Mouse (Mus musculus) liver, embryonic 12.5 days (tissue): ENCODE data around the gene Zfp341. TPM values are rescaled to one million over a fixed set of nuclear protein-coding genes. Genes with fewer than 3 reads are reported as not detected.
A peak's percentile ranks its signal among the peaks of the same experiment; 100 is the strongest.

Experiments used
- ATAC-seq: fragments of 200-750 bp; cut with Nextera tagmentation; 2 replicates; pipeline ENCODE4 v1.8.0; 2017; ENCODE audit warnings: moderate number of reproducible peaks, mild to moderate bottlenecking, moderate library complexity
- H3K27ac ChIP-seq: fragments of 300-500 bp; sonication (generic); 2 replicates; pipeline ENCODE4 v1.5.1; 2016; ENCODE audit warnings: mild to moderate bottlenecking
- H3K27me3 ChIP-seq: fragments of 300-500 bp; sonication (generic); replicated peaks from 2 replicates; pipeline ENCODE4 v1.6.1; 2016; ENCODE audit warnings: mild to moderate bottlenecking, moderate library complexity
- H3K36me3 ChIP-seq: fragments of 300-500 bp; sonication (generic); 2 replicates; pipeline ENCODE4 v1.6.1; 2016; ENCODE audit warnings: mild to moderate bottlenecking, moderate library complexity
- H3K4me1 ChIP-seq: fragments of 300-500 bp; sonication (generic); 2 replicates; pipeline ENCODE4 v1.6.1; 2016
- H3K4me2 ChIP-seq: fragments of 300-500 bp; sonication (generic); 2 replicates; pipeline ENCODE4 v1.6.1; 2016; ENCODE audit warnings: mild to moderate bottlenecking, moderate library complexity
- H3K4me3 ChIP-seq: fragments of 300-500 bp; sonication (generic); 2 replicates; pipeline ENCODE4 v1.5.1; 2016; ENCODE audit warnings: mild to moderate bottlenecking, moderate library complexity
- H3K9ac ChIP-seq: fragments of 300-500 bp; sonication (generic); 2 replicates; pipeline ENCODE4 v1.6.1; 2016; ENCODE audit warnings: mild to moderate bottlenecking, moderate library complexity
- H3K9me3 ChIP-seq: fragments of 300-500 bp; sonication (generic); replicated peaks from 2 replicates; pipeline ENCODE4 v1.6.1; 2016; ENCODE audit warnings: mild to moderate bottlenecking, moderate library complexity
- WGBS: fragments of 180-500 bp; shearing (Covaris S2); methylation state at CpG from one replicate; pipeline ENCODE4 v1.1.7; 2016; ENCODE audit not compliant: insufficient replicate concordance; 5-methylcytosine and 5-hydroxymethylcytosine counted together
- polyA plus RNA-seq: library from polyadenylated mRNA; unstranded; fragments of >200 nt; fragmentation: Nextera tagmentation; extraction: Ambion mirVana; gene quantifications from 2 replicates; pipeline ENCODE4 v1.2.1, GENCODE M21; 2016

Gene Zfp341
- polyA plus RNA-seq, 1 experiment from 2014 or later, result 2.2 TPM

DNA sequence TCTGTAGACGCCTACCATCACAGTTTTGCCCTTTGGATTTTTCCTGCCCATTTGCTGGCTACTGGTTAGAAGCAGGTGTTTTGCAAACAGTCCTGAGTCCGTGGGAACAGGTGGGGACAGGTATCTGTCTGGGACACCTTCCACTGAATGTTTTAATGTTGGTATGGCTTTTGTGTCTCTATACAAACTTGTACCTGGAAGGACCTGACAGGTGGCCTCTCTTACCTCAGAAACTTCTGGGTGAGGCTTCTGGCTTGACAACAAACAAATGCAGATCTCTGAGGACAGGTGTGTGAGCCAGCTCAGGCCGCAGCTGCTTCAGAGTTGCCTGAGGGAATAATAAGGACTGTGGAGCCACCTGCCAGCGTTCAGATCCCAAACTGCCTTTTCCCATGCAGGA is 26.0 kb downstream of the Zfp341 start:
- Histone ChIP-seq H3K36me3 (peaks cover 72% of the 10 kb centered on the region), H3K9ac (no peak overlapping the region), H3K4me2 (no peak overlapping the region), H3K9me3 (peaks cover 8% of the 10 kb centered on the region), H3K27me3 (no peaks in the 10 kb centered on the region), H3K4me1 (peaks cover 37% of the 10 kb centered on the region), H3K4me3 (no peak overlapping the region), H3K27ac (0 out of 2 replicates have a peak overlapping the region, but pooled peaks have one; percentile 20)
- WGBS, result 82% methylated on average over 4 of the region's 4 CpGs
- no peak for ATAC-seq

DNA sequence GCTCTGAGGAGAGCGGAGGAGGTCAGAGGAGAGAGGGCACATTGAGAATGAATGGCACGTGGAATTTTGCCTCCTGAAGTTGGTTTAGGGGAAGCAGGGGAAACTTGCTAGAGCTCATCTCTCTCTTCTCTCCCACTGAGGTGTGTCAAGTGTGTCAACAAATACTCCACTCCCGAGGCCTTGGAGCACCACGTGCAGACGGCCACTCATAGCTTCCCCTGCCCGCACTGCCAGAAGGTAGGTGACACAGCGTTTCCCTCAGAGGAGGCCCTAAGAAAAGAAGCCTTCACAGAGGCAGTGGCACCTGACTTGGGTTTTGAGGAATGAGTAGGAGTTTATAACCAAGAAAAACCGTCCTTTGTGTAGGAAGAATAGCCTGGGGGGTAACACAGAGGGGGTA is 28.1 kb downstream of the Zfp341 start:
- WGBS, result 68% methylated on average over 8 of the region's 8 CpGs
- no peak for ATAC-seq
- Histone ChIP-seq H3K36me3 (peaks cover 83% of the 10 kb centered on the region), H3K9me3 (peaks cover 8% of the 10 kb centered on the region), H3K9ac (peak overlapping the region; percentile 27; the same call in 1 of the 2 replicates), H3K4me1 (peaks cover 18% of the 10 kb centered on the region), H3K4me3 (no peak overlapping the region), H3K27ac (no peak overlapping the region), H3K4me2 (no peak overlapping the region), H3K27me3 (no peaks in the 10 kb centered on the region)

DNA sequence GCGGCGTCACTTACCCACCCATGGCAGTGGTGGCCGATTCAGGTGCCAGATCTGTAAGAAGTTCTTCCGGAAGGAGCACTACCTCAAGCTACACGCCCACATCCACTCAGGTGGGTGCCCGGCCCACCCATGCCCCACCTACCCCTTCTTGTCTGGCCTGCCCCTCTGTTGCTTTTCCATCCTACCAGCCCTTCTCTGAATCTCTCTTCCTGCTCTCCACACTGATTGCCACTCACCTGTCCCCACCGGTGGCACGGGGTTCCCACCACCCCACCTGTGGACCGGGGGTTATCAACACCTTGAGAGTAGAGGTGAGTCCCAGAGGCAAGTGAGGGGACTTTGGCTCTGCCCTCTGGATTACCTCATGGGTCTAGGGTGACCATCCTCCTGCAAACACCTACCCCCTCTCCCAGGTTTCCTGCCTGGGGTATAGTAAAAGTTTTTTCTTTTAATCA is 28.9 kb downstream of the Zfp341 start:
- peak; percentile 10; the same call in 1 of the 2 replicates for ATAC-seq
- peaks cover 81% of the 10 kb centered on the region for H3K36me3 ChIP-seq
- H3K4me1 ChIP-seq, result peaks cover 24% of the 10 kb centered on the region
- H3K27me3 ChIP-seq, result no peaks in the 10 kb centered on the region
- H3K4me2 ChIP-seq, result no peak overlapping the region
- H3K9me3 ChIP-seq, result peaks cover 8% of the 10 kb centered on the region
- WGBS, result 92% methylated on average over 9 of the region's 9 CpGs
- H3K27ac ChIP-seq, result no peak overlapping the region
- H3K9ac ChIP-seq, result no peak overlapping the region
- H3K4me3 ChIP-seq, result no peak overlapping the region

DNA sequence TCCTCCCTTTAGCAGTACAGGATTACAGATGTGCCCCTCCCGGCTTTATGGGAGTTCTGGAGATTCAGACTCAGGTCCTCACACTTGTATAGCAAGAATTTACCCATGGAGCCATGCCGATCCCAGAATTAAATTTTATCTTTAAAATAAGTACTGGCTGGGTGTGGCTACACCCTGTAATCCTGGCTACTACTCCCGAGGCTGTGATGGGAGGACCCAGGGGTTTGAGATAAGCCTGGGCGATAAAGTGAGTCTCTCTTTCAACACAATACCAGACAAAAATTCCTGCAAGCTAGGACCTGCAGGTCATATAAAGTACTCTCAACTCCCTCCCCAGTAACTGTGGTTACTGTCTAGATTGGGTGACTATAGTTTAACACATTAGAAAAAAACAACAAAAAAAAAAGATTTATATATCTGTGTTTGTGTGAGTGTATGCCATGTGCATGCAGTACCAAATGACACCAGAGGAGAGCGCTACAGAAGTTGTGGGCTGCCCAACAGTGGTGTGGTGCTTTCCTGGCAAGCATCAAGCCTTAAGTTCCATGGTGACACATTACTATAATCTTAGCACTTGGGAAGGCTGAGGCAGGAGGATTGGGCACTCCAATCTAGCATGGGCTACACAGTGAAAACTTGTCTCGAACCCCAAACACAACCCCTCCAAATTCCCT is 29.8 kb downstream of the Zfp341 start:
- 48% methylated on average over 6 of the region's 6 CpGs for WGBS
- H3K27ac ChIP-seq, result no peak overlapping the region
- no peak overlapping the region for H3K9ac ChIP-seq
- H3K4me2 ChIP-seq, result peak overlapping the region; percentile 18; the same call in 1 of the 2 replicates
- peaks cover 8% of the 10 kb centered on the region for H3K9me3 ChIP-seq
- peaks cover 73% of the 10 kb centered on the region for H3K36me3 ChIP-seq
- ATAC-seq, result peak; percentile 25; the same call in 1 of the 2 replicates
- H3K4me1 ChIP-seq, result peaks cover 24% of the 10 kb centered on the region
- H3K4me3 ChIP-seq, result no peak overlapping the region
- no peaks in the 10 kb centered on the region for H3K27me3 ChIP-seq

DNA sequence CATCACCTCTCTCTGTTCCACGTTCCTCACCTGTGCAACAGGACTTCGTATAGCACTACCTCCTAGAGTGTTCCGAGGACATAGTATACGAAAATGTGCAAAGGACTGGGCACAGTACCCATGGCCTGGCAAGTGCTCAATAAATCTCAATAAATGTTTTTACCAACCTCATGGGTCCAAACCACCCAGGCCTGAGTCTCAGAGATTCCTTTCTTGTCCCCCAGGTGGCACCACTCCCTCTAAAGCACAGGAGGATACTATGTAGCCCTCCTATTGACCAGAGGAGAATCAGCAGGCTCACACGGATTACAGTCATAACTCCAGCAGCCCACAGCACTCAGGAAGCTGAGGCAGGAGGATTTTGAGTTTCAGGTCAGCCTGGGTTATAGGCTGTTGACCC is 33.5 kb downstream of the Zfp341 start:
- peaks cover 24% of the 10 kb centered on the region for H3K4me1 ChIP-seq
- H3K4me2 ChIP-seq, result no peak overlapping the region
- H3K9ac ChIP-seq, result no peak overlapping the region
- H3K27me3 ChIP-seq, result peaks cover 5% of the 10 kb centered on the region; the same call in 1 of the 2 replicates
- peaks cover 7% of the 10 kb centered on the region; the same call in 1 of the 2 replicates for H3K9me3 ChIP-seq
- H3K36me3 ChIP-seq, result peaks cover 41% of the 10 kb centered on the region
- H3K27ac ChIP-seq, result 0 out of 2 replicates have a peak overlapping the region, but pooled peaks have one; percentile 30
- peak; percentile 42; the same call in 1 of the 2 replicates for ATAC-seq
- 69% methylated on average over 5 of the region's 5 CpGs for WGBS
- H3K4me3 ChIP-seq, result no peak overlapping the region

DNA sequence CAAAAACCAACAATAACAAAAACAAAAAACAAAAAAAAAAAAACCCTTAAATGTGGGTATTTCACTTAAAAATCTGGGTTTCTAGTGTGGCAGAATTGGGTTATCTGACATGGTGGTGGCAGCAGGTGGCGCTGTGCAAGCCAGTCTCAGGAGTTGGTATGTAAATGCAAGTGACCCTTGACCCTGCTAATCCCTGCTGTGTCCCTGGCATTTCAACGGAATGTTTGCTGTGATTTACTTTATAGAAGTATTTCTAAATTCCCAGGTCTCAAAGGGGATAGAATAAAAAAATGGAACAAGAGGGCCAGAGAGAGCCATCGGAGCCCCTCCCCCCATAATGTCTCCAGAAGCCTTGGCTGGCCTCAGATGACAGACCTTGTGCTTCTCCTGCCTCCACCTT is 35.0 kb downstream of the Zfp341 start:
- no peak overlapping the region for H3K9ac ChIP-seq
- no peak for ATAC-seq
- H3K27ac ChIP-seq, result no peak overlapping the region
- no peak overlapping the region for H3K4me3 ChIP-seq
- H3K4me1 ChIP-seq, result peaks cover 12% of the 10 kb centered on the region
- H3K9me3 ChIP-seq, result peaks cover 7% of the 10 kb centered on the region; the same call in 1 of the 2 replicates
- no peak overlapping the region for H3K4me2 ChIP-seq
- 22% methylated on average over 3 of the region's 3 CpGs for WGBS
- H3K36me3 ChIP-seq, result peaks cover 29% of the 10 kb centered on the region
- H3K27me3 ChIP-seq, result peaks cover 6% of the 10 kb centered on the region; the same call in 1 of the 2 replicates

DNA sequence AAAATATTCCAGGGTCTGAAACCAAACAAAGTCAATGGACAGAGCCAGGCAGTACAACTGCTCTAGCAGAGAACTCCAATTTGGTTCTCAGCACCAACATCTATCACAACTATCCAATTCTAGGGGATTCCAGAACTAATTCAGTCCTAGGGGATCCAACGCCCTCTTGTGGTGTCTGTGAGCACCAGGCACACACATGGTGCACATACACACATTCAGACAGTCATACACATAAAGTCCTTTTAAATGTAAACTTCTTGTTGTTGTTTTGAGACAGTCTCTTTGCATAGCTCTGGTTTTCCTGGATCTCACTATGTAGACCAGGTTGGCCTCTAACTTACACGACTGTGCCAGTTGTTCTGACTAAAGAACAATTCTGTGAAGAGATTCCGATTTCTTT is 37.3 kb downstream of the Zfp341 start:
- Histone ChIP-seq H3K4me2 (no peak overlapping the region), H3K4me3 (no peak overlapping the region), H3K4me1 (peaks cover 12% of the 10 kb centered on the region; the same call in 1 of the 2 replicates), H3K27ac (no peak overlapping the region), H3K36me3 (peaks cover 9% of the 10 kb centered on the region), H3K27me3 (peaks cover 6% of the 10 kb centered on the region; the same call in 1 of the 2 replicates), H3K9ac (no peak overlapping the region), H3K9me3 (peaks cover 7% of the 10 kb centered on the region; the same call in 1 of the 2 replicates)
- WGBS, result 75% methylated on average over 3 of the region's 3 CpGs
- ATAC-seq, result no peak

DNA sequence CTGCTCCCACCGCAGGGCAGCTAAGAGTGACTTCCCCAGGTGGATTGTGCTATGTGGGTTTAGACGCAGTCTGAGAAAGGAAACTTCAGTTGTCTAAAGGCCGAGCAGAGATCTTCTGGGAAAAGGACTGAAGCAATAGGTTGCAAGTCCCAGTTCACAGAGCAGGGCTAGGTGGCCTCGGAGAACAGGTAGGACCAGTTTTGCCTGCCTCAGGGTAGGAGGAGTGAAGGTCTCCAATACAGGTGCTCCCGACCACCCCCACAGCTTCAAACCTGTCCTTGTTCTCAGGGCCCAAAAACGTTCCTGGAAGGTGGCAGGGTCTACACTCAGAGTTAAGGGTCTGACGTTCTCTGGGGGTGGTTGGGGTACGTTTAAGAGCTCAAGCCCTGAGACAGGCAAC is 38.3 kb downstream of the Zfp341 start, which contains the start of gene Chmp4b:
Chmp4b (plus strand) TSS at position 343 of the 400 bp plus-strand sequence.
- Histone ChIP-seq H3K9me3 (peaks cover 7% of the 10 kb centered on the region; the same call in 1 of the 2 replicates), H3K4me2 (no peak within 1 kb of the TSS), H3K27ac (no peak within 1 kb of the TSS), H3K9ac (no peak within 1 kb of the TSS), H3K4me1 (peaks cover 19% of the 10 kb centered on the region), H3K27me3 (peaks cover 6% of the 10 kb centered on the region; the same call in 1 of the 2 replicates), H3K36me3 (no peaks in the 10 kb centered on the region), H3K4me3 (no peak within 1 kb of the TSS)
- no peak for ATAC-seq
- WGBS, result 46% methylated on average over 8 of the region's 8 CpGs

DNA sequence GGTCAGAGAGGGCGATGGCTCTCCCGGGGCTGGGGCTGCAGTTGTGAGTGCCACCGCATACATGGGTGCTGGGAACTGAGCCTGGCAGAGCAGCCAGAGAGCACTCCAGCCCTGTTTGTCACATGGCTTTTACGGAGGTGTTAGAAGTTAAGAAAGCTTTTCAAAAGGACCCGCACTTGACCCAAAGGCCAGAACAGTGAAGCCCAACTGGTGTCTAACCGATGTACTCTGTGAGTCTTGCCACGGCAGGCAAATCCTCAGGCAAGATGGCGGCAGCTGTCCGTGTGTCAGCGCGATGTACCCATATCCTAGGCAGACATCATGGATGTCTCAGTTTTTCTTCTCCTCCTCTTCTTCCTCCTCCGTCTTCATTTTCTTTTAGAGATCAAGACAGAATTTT is 41.9 kb downstream of the Zfp341 start:
- 92% methylated on average over 12 of the region's 12 CpGs for WGBS
- ATAC-seq, result no peak
- H3K4me3 ChIP-seq, result no peak overlapping the region
- H3K4me1 ChIP-seq, result peaks cover 38% of the 10 kb centered on the region
- no peaks in the 10 kb centered on the region; the same call in 1 of the 2 replicates for H3K36me3 ChIP-seq
- H3K4me2 ChIP-seq, result no peak overlapping the region
- no peak overlapping the region for H3K27ac ChIP-seq
- H3K27me3 ChIP-seq, result peaks cover 6% of the 10 kb centered on the region; the same call in 1 of the 2 replicates
- H3K9me3 ChIP-seq, result peaks cover 7% of the 10 kb centered on the region; the same call in 1 of the 2 replicates
- H3K9ac ChIP-seq, result no peak overlapping the region

DNA sequence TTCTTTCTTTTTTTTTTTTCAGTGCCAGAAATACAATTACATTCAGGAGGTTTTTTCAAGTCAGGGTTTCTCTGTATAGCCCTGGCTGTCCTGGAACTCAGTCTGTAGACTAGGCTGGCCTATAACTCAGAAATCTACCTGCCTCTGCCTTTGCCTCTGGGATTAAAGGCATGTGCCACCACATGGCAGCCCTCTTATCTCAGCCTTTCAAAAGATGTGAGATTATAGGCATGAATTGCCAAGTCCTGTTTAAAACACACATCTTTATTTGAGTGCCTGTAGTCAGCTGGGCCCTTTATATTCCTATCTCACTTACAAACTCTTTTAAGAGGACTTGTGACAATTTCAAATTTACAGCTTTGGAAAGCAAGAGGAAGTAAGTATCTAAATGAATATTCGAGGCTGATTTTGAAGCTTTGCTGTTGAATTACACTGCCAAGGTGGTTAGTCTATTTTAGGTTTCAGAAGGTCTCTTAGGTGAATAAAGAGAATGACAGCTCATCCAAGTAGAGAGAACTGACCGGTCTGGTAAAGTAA is 42.8 kb downstream of the Zfp341 start:
- 66% methylated on average over 2 of the region's 2 CpGs for WGBS
- Histone ChIP-seq H3K9me3 (no peaks in the 10 kb centered on the region), H3K27ac (peak overlapping the region; percentile 70), H3K36me3 (peaks cover 9% of the 10 kb centered on the region), H3K4me1 (peaks cover 46% of the 10 kb centered on the region), H3K4me2 (peak overlapping the region; percentile 86), H3K4me3 (peak overlapping the region; percentile 95), H3K9ac (peak overlapping the region; percentile 50), H3K27me3 (peaks cover 6% of the 10 kb centered on the region; the same call in 1 of the 2 replicates)
- no peak for ATAC-seq

DNA sequence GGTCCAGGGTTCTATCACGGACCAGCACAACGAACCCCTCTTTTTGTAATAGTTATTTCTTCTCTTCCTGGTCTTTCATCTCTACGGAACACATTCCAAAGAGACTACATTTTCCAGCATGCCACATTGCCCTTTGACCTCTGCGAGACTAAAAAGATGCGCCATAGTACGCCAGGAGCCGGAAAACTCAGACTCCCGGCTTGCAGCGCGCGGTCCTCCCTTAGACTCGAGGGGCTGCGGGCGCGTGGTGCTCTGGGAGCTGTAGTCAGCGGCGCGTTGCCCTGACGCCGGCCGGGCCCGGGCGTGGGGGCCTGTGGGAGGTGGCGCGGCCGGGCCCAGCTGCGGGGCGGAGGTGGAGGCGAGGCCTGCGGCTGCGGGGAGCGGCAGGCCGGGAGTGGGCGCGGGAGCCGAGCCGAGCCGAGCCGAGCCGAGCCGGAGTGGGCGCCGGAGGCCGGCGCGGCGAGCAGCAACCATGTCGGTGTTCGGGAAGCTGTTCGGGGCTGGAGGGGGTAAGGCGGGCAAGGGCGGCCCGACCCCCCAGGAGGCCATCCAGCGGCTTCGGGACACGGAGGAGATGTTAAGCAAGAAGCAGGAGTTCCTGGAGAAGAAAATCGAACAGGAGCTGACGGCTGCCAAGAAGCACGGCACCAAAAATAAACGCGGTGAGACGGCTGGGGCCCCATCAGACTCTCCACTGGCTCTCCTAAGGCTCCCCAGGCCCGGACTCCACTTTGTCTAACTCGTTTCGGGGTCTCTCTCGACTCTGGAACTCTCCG is 43.8 kb downstream of the Zfp341 start:
- peak overlapping the region; percentile 92 for H3K27ac ChIP-seq
- peak overlapping the region; percentile 97 for H3K9ac ChIP-seq
- H3K36me3 ChIP-seq, result peaks cover 19% of the 10 kb centered on the region
- peak; percentile 99 for ATAC-seq
- H3K9me3 ChIP-seq, result no peaks in the 10 kb centered on the region
- no peaks in the 10 kb centered on the region for H3K27me3 ChIP-seq
- peaks cover 46% of the 10 kb centered on the region for H3K4me1 ChIP-seq
- under 1% methylated on average over 67 of the region's 67 CpGs for WGBS
- peak overlapping the region; percentile 86 for H3K4me2 ChIP-seq
- peak overlapping the region; percentile 95 for H3K4me3 ChIP-seq
